Mouse (Mus musculus): ENCODE data around the gene Gtf3c5.

Gtf3c5 gene

DNA sequence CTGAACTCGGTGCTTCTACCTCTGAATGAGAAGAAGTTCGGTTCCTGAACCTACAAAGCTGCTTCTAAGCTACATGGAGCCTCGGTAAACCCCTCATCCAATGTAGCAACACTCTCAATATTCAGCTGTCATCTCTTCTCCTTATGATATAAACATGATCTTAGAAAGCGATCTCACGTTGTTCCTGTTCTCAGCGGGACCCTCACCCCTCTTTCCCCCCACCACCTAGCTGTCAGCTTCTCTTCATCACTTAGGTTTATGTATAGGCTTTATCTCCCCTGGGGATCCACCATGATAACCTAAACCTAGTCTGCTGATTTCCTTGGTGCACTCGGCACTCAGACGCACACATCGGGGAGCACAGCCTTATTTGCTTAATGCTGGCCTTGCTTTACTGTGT, at the start of gene Gtf3c5:
Gene Gtf3c5, minus strand, starts transcription at position 101 of the 400 bp plus-strand sequence.
- no peak for DNase-seq

DNA sequence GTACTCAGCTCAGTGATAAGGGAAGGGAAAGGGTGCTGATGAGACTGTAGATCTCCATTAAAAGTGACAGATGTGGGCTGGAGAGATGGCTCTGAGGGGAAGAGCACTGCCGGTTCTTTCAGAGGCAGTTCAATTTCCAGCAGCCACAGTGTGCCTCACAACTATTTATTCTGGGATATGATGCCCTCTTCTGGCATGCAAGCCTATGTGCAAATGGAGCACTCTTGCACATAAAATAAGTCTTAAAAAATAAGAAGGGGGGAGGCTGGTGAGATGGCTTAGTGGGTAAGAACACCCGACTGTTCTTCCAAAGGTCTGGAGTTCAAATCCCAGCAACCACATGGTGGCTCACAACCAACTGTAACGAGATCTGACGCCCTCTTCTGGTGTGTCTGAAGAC, 49.6 kb upstream of the Gtf3c5 start:
- no peak for DNase-seq

- no peak for DNase-seq
These were observed 49.1 kb upstream of the Gtf3c5 start for GRCm38 (mm10) chr2:28632626-28633025.

DNA sequence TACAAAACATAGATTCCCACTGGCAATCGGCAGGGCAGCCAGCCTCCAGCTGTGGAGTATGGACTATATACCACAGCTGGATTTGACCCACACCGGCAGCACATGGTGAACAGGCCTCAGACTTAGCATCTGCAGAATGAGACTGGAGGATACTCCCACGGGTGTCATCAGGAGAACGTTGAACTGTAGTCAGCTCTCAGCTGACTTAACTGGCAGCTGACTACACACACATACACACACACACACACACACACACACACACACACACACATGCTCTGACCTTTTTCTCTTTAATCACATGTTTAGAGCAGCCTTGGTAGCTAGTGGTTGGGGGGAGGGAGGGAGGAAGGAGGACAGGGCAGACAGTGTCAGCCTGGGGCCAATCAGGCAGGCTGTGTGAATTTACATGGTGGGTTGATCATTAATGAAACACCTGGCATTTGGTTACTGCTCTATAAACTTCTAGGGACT, 46.4 kb upstream of the Gtf3c5 start:
- DNase-seq: peak in 1 of 2 experiments; percentile 25

GRCm38 (mm10) chr2:28628053-28628452, 44.5 kb upstream of the Gtf3c5 start:
- DNase-seq: no peak

- no peak for DNase-seq
These were observed 42.5 kb upstream of the Gtf3c5 start for GRCm38 (mm10) chr2:28626038-28626437.

DNA sequence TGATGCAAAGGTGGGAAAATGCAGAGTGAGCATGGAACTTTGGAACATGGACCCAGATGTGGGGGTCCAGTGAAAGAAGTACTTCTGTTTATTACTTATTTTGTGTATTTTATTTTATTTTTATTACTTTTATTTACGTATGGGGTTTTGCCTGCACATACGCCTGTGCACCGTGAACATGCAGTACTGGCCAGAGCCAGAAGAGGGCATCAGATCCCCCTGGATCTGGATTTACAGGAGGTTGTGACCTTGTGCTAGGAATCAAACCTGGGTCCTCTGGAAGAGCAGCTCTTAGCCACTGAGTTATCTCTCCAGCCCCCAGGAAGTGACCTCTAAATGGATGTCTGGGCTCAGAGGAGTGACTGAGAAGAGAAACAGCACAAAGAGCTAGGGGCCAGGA, 41.3 kb upstream of the Gtf3c5 start:
- DNase-seq: peak; percentile 30 to 36

DNA sequence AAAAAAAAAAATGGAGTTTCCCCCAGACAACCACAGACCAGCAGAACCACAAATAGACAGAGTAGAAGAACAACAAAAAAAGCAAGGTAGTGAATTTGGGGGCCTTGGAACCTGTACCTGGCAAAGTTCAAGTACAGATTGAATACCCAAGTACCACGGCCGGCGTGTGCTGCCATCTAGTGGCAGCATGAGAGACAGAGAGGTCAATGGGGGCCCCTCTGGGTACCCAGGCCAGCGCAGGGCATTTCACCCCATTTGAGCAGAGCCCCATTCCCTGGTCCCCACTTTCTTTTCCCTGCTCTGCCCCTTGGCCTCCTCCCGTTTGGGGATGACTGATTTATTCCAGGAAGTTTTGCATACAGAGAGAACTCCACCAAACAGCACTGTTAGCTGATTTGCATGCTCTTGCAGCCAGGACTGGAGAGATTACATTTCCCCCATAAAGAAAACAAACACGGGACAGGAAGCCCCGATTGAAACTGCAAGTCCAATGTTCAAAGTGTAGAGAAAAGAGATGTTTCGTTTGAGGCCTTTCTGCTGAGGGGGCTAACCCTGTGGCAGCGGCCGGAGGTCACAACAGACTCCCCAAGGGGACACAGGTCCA, 39.1 kb upstream of the Gtf3c5 start:
- DNase-seq: peak; percentile 73 to 75

DNA sequence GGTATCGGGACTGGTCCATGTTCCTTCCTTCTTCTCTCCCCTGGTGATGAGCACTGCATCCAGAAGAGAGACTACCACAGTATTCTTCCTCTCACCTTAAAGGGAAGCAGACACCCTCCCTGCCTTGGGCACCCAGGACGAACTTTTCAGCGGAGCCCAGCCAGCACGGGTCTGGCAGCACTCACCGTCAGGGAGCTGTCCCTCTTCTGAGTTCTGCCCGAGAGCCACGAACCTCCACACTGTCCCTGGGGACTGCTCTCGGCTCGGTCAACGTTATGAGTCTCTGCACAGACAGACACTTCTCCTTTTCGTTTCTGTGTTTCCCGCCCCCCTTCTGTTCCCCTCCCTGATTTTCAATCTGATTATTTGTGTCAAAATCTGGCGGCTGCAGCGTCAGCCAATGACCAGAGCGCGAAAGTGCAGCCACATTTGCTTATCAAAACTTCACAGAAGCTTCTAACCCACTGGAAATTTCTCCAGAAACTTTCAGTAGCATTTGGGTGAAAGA, 38.2 kb upstream of the Gtf3c5 start, which contains the start of gene Gfi1b:
Gene Gfi1b, minus strand, starts transcription at position 319 of the 508 bp plus-strand sequence.
- peak; percentile 81 to 86 for DNase-seq

- DNase-seq: no peak
These were observed 37.6 kb upstream of the Gtf3c5 start for GRCm38 (mm10) chr2:28621111-28621510.

- no peak for DNase-seq
These were observed 37.0 kb upstream of the Gtf3c5 start for GRCm38 (mm10) chr2:28620522-28620921.

DNA sequence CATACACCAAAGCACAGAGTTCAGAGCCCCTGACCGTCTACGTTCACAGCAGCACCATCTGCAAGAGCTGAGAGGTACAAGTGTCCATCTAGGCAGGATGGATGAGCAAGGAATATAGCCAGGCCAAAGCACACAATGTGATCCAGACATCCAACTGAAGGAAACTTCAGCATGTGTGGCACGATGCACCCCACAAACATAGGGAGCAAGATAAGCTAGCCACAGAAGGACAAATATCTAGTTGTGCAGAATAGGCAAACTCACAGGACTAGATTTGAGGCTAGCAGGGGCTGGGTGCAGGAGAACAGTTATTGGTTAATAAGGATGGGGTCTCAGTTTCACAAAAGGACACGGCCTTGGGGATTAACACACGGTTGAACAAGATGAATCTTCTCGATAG, 35.8 kb upstream of the Gtf3c5 start:
- DNase-seq: no peak

GRCm38 (mm10) chr2:28618777-28619336, 35.3 kb upstream of the Gtf3c5 start:
- DNase-seq: no peak

DNA sequence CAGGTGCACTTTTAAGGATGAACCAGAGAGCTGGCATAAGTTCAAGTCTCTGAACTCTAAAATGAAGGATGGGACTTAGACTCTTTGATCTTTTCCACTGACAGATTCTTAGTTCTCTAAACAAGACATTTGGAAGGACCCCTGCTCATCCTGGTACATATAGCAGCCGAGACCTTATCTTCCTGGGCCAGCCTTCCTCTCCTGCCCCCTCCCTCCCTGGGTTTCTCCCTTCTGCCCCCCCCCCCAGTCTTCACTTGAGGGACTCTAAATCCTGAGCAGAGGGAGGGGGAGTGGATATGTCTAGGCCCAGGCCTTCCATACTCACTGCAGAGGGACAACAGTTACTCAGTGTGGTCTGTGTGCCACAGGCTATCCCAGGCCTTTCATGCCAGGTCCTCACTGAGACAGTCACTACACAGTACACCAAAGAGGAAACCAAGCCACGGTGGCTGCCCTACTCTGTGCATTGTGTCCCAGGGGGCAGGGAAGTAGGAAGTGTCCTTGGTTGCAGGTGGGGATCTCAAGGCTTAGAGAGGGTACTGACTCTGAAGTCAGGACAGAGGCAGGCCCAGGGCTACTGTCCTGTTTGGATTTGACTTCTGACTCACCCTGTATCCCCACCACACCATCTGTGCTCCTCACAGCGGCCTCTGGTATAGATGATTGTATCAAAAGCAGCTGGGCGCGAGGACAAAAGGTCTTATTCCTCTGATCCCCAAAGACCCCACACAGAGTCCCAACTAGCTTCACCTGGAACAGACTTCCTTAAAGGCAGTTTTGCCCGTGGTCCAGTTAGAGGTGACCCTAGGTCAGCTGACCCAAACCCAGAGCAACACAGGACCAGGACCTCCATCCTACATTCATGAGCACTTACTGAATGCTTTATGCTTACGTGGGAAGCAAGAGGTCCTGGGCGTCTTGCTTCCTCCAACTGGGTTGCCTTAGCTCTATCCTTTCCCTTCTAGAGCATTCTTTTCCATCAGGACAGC, 34.2 kb upstream of the Gtf3c5 start:
- no peak for DNase-seq

DNA sequence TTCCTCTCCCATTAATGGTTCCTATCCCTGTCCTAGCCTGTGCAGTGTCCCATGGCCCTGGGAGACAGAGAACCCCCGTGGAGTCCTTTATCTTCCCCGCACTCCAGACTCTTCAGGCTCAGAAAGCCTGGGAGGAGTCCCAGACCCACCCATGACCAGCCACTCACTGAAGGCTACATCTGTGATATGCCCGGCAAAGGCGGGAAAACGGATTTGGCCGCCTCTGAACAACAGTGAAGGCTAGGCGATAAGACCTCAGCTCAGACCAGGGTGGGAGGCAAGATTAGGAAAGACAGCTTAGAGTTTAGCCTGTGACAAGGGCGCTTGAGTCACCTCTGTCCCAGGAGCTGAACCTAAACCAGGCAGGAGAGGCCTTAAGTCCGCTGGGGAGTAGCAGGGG, 33.3 kb upstream of the Gtf3c5 start:
- DNase-seq: no peak

- DNase-seq: peak in 1 of 2 experiments; percentile 39
These were observed 32.8 kb upstream of the Gtf3c5 start for GRCm38 (mm10) chr2:28616358-28616757.

GRCm38 (mm10) chr2:28613599-28613998, 30.0 kb upstream of the Gtf3c5 start:
- DNase-seq: no peak

DNA sequence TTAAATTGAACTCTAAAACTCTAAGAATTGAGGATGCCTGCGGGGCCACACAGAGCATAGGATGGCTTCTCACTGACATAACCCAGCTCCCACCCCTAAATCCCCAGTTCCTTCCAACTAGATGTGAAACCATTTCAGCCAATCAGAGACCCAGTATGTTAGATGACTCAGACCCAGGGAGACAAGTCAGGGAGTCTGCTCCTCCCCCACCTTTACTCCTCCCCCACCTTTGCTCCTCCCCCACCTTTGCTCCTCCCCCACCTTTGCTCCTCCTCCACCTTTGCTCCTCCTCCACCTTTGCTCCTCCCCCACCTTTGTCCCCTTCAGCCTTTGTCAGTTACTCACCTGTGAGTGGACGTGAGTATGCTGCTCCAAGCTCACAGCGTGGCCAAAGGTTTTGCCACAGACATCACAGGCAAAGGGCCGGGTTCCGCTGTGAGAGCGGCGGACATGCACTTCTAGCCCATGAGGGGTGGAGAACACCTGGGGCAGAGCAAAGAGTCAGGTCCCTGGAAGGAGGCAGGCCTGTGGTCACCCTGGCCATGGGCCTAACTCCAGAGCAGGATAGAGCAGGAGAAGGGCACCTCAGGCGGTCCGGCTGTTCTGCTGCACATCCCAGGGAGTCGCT, 29.0 kb upstream of the Gtf3c5 start:
- no peak for DNase-seq

GRCm38 (mm10) chr2:28611407-28611787, 27.8 kb upstream of the Gtf3c5 start:
- no peak for DNase-seq

DNA sequence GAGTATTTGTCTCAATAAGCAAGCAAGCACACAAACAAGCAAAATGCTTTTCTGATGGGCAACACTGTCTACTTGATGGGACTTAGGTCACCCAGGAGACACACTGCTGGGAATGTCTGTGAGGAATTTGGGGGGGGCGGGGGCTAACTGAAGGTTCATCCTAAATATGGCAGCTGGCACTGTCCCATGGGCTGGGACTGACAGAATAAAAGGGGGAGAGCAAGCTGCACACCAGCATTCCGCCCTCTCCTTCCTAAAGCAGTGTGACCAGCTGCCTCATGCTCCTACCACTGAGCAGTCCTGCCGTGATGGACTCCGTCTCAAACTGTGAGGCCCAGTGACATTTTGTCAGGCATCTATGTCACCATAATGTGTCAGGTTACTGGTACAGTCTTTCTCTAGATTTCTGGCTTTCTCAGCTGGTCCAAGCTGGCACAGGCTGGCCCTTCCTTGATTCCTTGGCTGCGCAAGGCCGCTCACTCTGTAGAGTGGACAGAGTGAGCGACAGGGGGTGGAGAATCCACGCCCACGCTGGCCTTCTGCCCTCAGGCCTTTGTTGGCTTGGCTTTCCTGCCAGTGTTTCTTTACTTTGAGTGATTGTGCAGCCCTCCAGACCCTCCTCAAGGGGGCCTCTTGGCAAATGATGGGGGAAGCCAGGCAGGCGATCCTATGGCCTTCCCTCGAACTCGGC, 27.3 kb upstream of the Gtf3c5 start:
- DNase-seq: no peak

- DNase-seq: no peak
These were observed 26.3 kb upstream of the Gtf3c5 start for GRCm38 (mm10) chr2:28609851-28610250.
